Mouse (Mus musculus) CH12.LX (cell line): ENCODE measurements around the gene Edar. TPM values are rescaled to one million over a fixed set of nuclear protein-coding genes. Genes with fewer than 3 reads are reported as not detected.

Experiments
- DNase-seq: peaks from one replicate; pipeline ENCODE4 v3.0.0-alpha.2; 2013; ENCODE audit errors: extremely low read depth
- H3K27ac ChIP-seq: 2 replicates; pipeline ENCODE4 v1.5.1; 2012; ENCODE audit warnings: low read depth, mild to moderate bottlenecking, control low read depth, moderate library complexity; ENCODE audit not compliant: insufficient read depth
- H3K27me3 ChIP-seq: replicated peaks from 2 replicates; pipeline ENCODE3; 2012; ENCODE audit warnings: inconsistent platforms
- H3K36me3 ChIP-seq, 2 experiments: replicated peaks in 1 of 2; 2 replicates each; pipeline versions ENCODE3 to v1.6.1; 2012; ENCODE audit warnings: inconsistent platforms in 1 of 2, low read length in 1 of 2, mild to moderate bottlenecking in 1 of 2, mixed read lengths in 1 of 2, moderate library complexity in 1 of 2; ENCODE audit not compliant: control insufficient read depth in 1 of 2, insufficient read depth in 1 of 2
- H3K4me1 ChIP-seq, 2 experiments: 2 replicates each; pipeline ENCODE4 v1.6.1; 2012; ENCODE audit warnings: inconsistent platforms in 1 of 2, moderate library complexity in 1 of 2; ENCODE audit not compliant: insufficient read depth in 2 of 2, control insufficient read depth in 1 of 2
- H3K4me2 ChIP-seq: 2 replicates; pipeline ENCODE4 v1.6.1; 2012; ENCODE audit warnings: low read depth, mild to moderate bottlenecking, control low read depth; ENCODE audit not compliant: poor library complexity, insufficient read depth, severe bottlenecking
- H3K4me3 ChIP-seq, 3 experiments: fragments of 150-350 bp in 1 of 3; sonication (generic) in 1 of 3; replicated peaks in 1 of 3; 2 replicates each; pipeline versions ENCODE3 to v1.5.1; 2011 to 2012; ENCODE audit warnings: low read depth in 2 of 3, low read length in 2 of 3, mild to moderate bottlenecking in 2 of 3, moderate library complexity in 2 of 3, control low read depth in 1 of 3, improper control_type of control experiment in 1 of 3, inconsistent platforms in 1 of 3, mixed read lengths in 1 of 3; ENCODE audit not compliant: poor library complexity in 1 of 3
- H3K79me2 ChIP-seq: replicated peaks from 2 replicates; pipeline ENCODE4 v1.6.1; 2012; ENCODE audit warnings: mild to moderate bottlenecking, moderate library complexity; ENCODE audit not compliant: control insufficient read depth, poor library complexity, insufficient read depth, severe bottlenecking; ENCODE audit errors: extremely low read depth
- H3K9ac ChIP-seq: 2 replicates; pipeline ENCODE4 v1.6.1; 2012; ENCODE audit warnings: low read depth, mild to moderate bottlenecking, control low read depth, moderate library complexity; ENCODE audit not compliant: insufficient read depth
- H3K9me3 ChIP-seq: replicated peaks from 2 replicates; pipeline ENCODE3; 2012; ENCODE audit warnings: low read length, inconsistent platforms, mixed read lengths
- CTCF ChIP-seq, 2 experiments: IDR thresholded peaks in 1 of 2; conservative IDR thresholded peaks in 1 of 2; 2 replicates each; pipeline ENCODE4 v1.5.1; 2011 to 2012; ENCODE audit warnings: low read depth in 2 of 2, low read length in 2 of 2, improper control_type of control experiment in 1 of 2, inconsistent platforms in 1 of 2, mild to moderate bottlenecking in 1 of 2, moderate library complexity in 1 of 2
- MYC ChIP-seq: IDR thresholded peaks from 2 replicates; pipeline ENCODE4 v1.6.1; 2011; ENCODE audit warnings: low read depth, mild to moderate bottlenecking, improper control_type of control experiment, low read length
- NRF1 ChIP-seq: IDR thresholded peaks from 2 replicates; pipeline ENCODE4 v1.6.1; 2014; ENCODE audit warnings: low read depth, mild to moderate bottlenecking, inconsistent platforms, low read length, improper control_type of control experiment, moderate library complexity
- POLR2AphosphoS2 ChIP-seq: IDR thresholded peaks from 2 replicates; pipeline ENCODE4 v1.6.1; 2011; ENCODE audit warnings: low read depth, low read length, improper control_type of control experiment
- RAD21 ChIP-seq: IDR thresholded peaks from 2 replicates; pipeline ENCODE4 v1.6.1; 2011; ENCODE audit warnings: low read depth, mild to moderate bottlenecking, low read length, improper control_type of control experiment, moderate library complexity
- SMC3 ChIP-seq: IDR thresholded peaks from 2 replicates; pipeline ENCODE4 v1.6.1; 2011; ENCODE audit warnings: low read depth, low read length, improper control_type of control experiment
- TBP ChIP-seq: conservative IDR thresholded peaks from 2 replicates; pipeline ENCODE4 v1.6.1; 2011; ENCODE audit warnings: low read depth, low read length, improper control_type of control experiment
- USF1 ChIP-seq: IDR thresholded peaks from 2 replicates; pipeline ENCODE4 v1.6.1; 2014; ENCODE audit warnings: low read depth, mild to moderate bottlenecking, inconsistent platforms, low read length, improper control_type of control experiment
- dilution Hi-C: fragments of 300-500 bp; cut with MboI; formaldehyde crosslinking; loops from 2 replicates; pipeline ENCODE4 v1.14.3; 2020; ENCODE audit warnings: low sequenced_read_pairs; ENCODE audit not compliant: extremely low pct_unique_long_range_greater_than_20kb, extremely low pct_ligation_motif_present
- in situ Hi-C: fragments of 300-500 bp; cut with MboI; formaldehyde crosslinking; loops from 3 replicates; pipeline ENCODE4 v1.14.3; 2019; ENCODE audit warnings: low sequenced_read_pairs, low pct_ligation_motif_present, low pct_unique_long_range_greater_than_20kb, mixed read lengths
- polyA plus RNA-seq: library from polyadenylated mRNA; unstranded; fragments of >175 nt; gene quantifications from 2 replicates; pipeline ENCODE4 v1.2.1, GENCODE M21; 2012; ENCODE audit warnings: low read depth; ENCODE audit not compliant: insufficient read length
- total RNA-seq, 2 experiments: library from RNA; depleted of rRNA; stranded (reverse); fragments of 300-350 nt in 1 of 2; fragments of >200 nt in 1 of 2; gene quantifications; 2 replicates each; pipeline ENCODE4 v1.2.3; 2012 to 2014

Edar gene
- total and polyA plus RNA-seq, 3 experiments: not detected

- Histone ChIP-seq H3K36me3 (no peaks in the 10 kb centered on the region), H3K27me3 (peaks cover 6% of the 10 kb centered on the region), H3K4me2 (no peak overlapping the region), H3K4me3 (no peak overlapping the region), H3K4me1 (no peaks in the 10 kb centered on the region), H3K27ac (no peak overlapping the region), H3K9me3 (peaks cover 4% of the 10 kb centered on the region), H3K9ac (no peak overlapping the region), H3K79me2 (no peaks in the 10 kb centered on the region)
- dilution Hi-C loops (no loop called here), in situ Hi-C loops (no loop called here)
- TF ChIP-seq CTCF (conservative IDR thresholded peaks at IDR 0.05 in 1 of 2, IDR thresholded peaks at IDR 0.05 in 1 of 2; ENCODE audit: low read depth in 2 of 2, low read length in 2 of 2) (no peak), USF1 (peak; percentile 17; the same call in 1 of the 2 replicates)
- DNase-seq: no peak
These were observed 41.9 kb downstream of the Edar start for GRCm38 (mm10) chr10:58633507-58633906.

GRCm38 (mm10) chr10:58627569-58627968, 47.9 kb downstream of the Edar start:
- Histone ChIP-seq H3K9me3 (no peaks in the 10 kb centered on the region), H3K36me3 (no peaks in the 10 kb centered on the region), H3K27me3 (peaks cover 4% of the 10 kb centered on the region), H3K9ac (no peak overlapping the region), H3K79me2 (no peaks in the 10 kb centered on the region), H3K4me1 (no peaks in the 10 kb centered on the region), H3K4me2 (no peak overlapping the region), H3K27ac (no peak overlapping the region), H3K4me3 (no peak overlapping the region)
- peak; percentile 21 for DNase-seq
- TF ChIP-seq RAD21 (peak; percentile 31), SMC3 (peak; percentile 46), TBP (no peak), MYC (no peak), POLR2AphosphoS2 (no peak), CTCF (conservative IDR thresholded peaks at IDR 0.05 in 1 of 2, IDR thresholded peaks at IDR 0.05 in 1 of 2; ENCODE audit: low read depth in 2 of 2, low read length in 2 of 2) (peak in 1 of 2 experiments; percentile 64; a peak in 3 of 4 replicates)
- in situ Hi-C loops: no loop called here
- dilution Hi-C loops: no loop called here

- no peak for TF ChIP-seq NRF1
- H3K27me3 ChIP-seq: peaks cover 4% of the 10 kb centered on the region
- H3K4me2 ChIP-seq: no peak overlapping the region
- dilution Hi-C loops (no loop called here), in situ Hi-C loops (loop anchor here (25.0 kb wide), 1 partner anchor 1188 kb away; no protein-coding TSS in a partner anchor)
- H3K79me2 ChIP-seq: no peaks in the 10 kb centered on the region
- DNase-seq: no peak
- no peak overlapping the region for H3K9ac ChIP-seq
- H3K9me3 ChIP-seq: no peaks in the 10 kb centered on the region
- H3K4me3 ChIP-seq: no peak overlapping the region
- H3K27ac ChIP-seq: no peak overlapping the region
- no peaks in the 10 kb centered on the region for H3K36me3 ChIP-seq
- no peaks in the 10 kb centered on the region for H3K4me1 ChIP-seq
These were observed 50.4 kb downstream of the Edar start for GRCm38 (mm10) chr10:58624848-58625711.
